Mouse (Mus musculus) bone marrow, adult 2 months (tissue): ENCODE results near the gene Kif14. TPM values are rescaled to one million over a fixed set of nuclear protein-coding genes. Genes with fewer than 3 reads are reported as not detected.
"Not testable (repeated sequence)": the region's sequence is repeated elsewhere in the genome, so short reads cannot be mapped to it uniquely, and the experiment has no call there.

Source experiments
- H3K27ac ChIP-seq: fragments of 200-500 bp; 2 replicates; pipeline ENCODE4 v1.5.1; 2012; ENCODE audit warnings: low read depth, mild to moderate bottlenecking, control low read depth, inconsistent platforms, low read length; ENCODE audit not compliant: control insufficient read depth, poor library complexity, insufficient read depth
- H3K4me1 ChIP-seq: fragments of 200-500 bp; 2 replicates; pipeline ENCODE4 v1.6.1; 2011; ENCODE audit warnings: low read length; ENCODE audit not compliant: control insufficient read depth, insufficient read depth
- H3K4me3 ChIP-seq: fragments of 200-500 bp; replicated peaks from 2 replicates; pipeline ENCODE3; 2011; ENCODE audit warnings: mild to moderate bottlenecking, low read depth, low read length, control low read depth; ENCODE audit not compliant: control insufficient read depth
- CTCF ChIP-seq: fragments of 200-500 bp; IDR thresholded peaks from 2 replicates; pipeline ENCODE4 v1.5.1; 2011; ENCODE audit warnings: low read length, control low read depth; ENCODE audit not compliant: control insufficient read depth, insufficient read depth
- POLR2A ChIP-seq: fragments of 200-500 bp; IDR thresholded peaks from 2 replicates; pipeline ENCODE4 v1.6.1; 2011; ENCODE audit warnings: low read depth, mild to moderate bottlenecking, control low read depth, low read length, borderline replicate concordance; ENCODE audit not compliant: control insufficient read depth
- WGBS: fragments of 180-500 bp; shearing (Covaris S2); methylation state at CpG from one replicate; pipeline ENCODE4 v1.1.7; 2018; 5-methylcytosine and 5-hydroxymethylcytosine counted together
- polyA plus RNA-seq: library from polyadenylated mRNA; stranded (reverse); fragments of >200 nt; gene quantifications from 2 replicates; pipeline ENCODE4 v1.2.4, GENCODE M21; 2011; ENCODE audit warnings: low replicate concordance; ENCODE audit not compliant: missing spikeins, insufficient read depth, insufficient read length

The Kif14 gene
- polyA plus RNA-seq, 1 experiment: 15.0 TPM

DNA sequence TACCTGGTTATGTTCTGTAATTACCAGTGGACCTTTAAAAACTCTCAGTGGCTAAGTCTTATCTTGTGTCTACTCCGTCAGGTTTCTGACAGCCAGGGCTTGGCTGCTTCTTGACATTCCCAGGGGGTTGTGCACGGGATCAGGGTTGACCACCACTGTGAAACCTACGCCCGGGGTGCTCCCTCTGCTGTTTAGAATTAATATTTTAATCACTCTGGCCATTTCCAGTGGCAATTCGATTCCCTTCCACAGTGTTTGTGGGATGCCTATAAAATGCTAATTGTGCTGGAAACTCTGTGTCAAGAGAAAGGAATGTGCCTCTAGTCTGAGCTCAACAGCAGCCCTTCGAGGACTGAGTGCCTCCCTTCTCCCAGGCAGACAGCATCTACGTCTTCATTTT, 89.7 kb downstream of the Kif14 start:
- WGBS: 73% methylated on average over 7 of the region's 7 CpGs
- no peak overlapping the region for H3K4me3 ChIP-seq
- H3K27ac ChIP-seq: no peak overlapping the region
- H3K4me1 ChIP-seq: no peaks in the 10 kb centered on the region
- no peak for TF ChIP-seq POLR2A
- no peak for TF ChIP-seq CTCF

GRCm38 (mm10) chr1:136556643-136557042, 90.5 kb downstream of the Kif14 start:
- WGBS: 93% methylated on average over 2 of the region's 2 CpGs
- not testable (repeated sequence) for H3K27ac ChIP-seq, H3K4me3 ChIP-seq, H3K4me1 ChIP-seq

- H3K4me1 ChIP-seq: no peaks in the 10 kb centered on the region
- no peak overlapping the region for H3K27ac ChIP-seq
- 85% methylated on average over 12 of the region's 12 CpGs for WGBS
- H3K4me3 ChIP-seq: no peak overlapping the region
- TF ChIP-seq POLR2A: no peak
Measured at GRCm38 (mm10) chr1:136557436-136557835, 91.3 kb downstream of the Kif14 start.

- WGBS: 16% methylated on average over 5 of the region's 5 CpGs
- no peak overlapping the region for H3K4me3 ChIP-seq
- no peaks in the 10 kb centered on the region for H3K4me1 ChIP-seq
- TF ChIP-seq CTCF (no peak), POLR2A (no peak)
- no peak overlapping the region for H3K27ac ChIP-seq
Measured at GRCm38 (mm10) chr1:136558762-136559161, 92.6 kb downstream of the Kif14 start.

- WGBS: 67% methylated on average over 5 of the region's 5 CpGs
- no peak for TF ChIP-seq POLR2A
- TF ChIP-seq CTCF: no peak
- Histone ChIP-seq H3K27ac (no peak overlapping the region), H3K4me3 (no peak overlapping the region), H3K4me1 (no peaks in the 10 kb centered on the region)
Measured at GRCm38 (mm10) chr1:136559284-136559683, 93.1 kb downstream of the Kif14 start.

- 83% methylated on average over 9 of the region's 9 CpGs for WGBS
- no peak overlapping the region for H3K4me3 ChIP-seq
- TF ChIP-seq CTCF (no peak), POLR2A (no peak)
- H3K4me1 ChIP-seq: no peaks in the 10 kb centered on the region
- no peak overlapping the region for H3K27ac ChIP-seq
Measured at GRCm38 (mm10) chr1:136559774-136560173, 93.6 kb downstream of the Kif14 start.

GRCm38 (mm10) chr1:136561823-136562222, 95.7 kb downstream of the Kif14 start:
- no peak overlapping the region for H3K27ac ChIP-seq
- WGBS: 77% methylated on average over 10 of the region's 10 CpGs
- TF ChIP-seq POLR2A (no peak), CTCF (no peak)
- H3K4me3 ChIP-seq: no peak overlapping the region
- no peaks in the 10 kb centered on the region for H3K4me1 ChIP-seq

DNA sequence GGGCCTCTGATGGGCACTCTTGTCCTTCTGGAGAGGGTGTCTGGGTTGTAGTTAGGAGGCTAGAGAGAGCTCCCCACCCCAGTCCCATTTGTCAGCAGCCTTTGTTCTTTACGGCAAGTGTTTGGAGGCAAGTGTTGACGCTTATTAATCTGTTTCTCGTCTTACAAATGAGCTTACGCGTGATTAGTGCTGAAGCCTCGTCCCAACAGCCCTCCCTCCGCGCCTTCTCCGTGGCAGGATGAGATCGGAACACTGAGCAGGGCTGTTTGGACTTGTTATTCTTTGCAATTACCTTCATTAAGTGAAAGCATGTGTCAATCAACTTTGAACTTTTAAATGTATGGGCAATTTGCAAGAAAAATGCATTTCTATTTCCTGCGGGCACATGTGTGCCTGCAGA, 97.0 kb downstream of the Kif14 start:
- Histone ChIP-seq H3K27ac (no peak overlapping the region), H3K4me3 (no peak overlapping the region), H3K4me1 (no peaks in the 10 kb centered on the region)
- TF ChIP-seq CTCF: no peak
- no peak for TF ChIP-seq POLR2A
- WGBS: 84% methylated on average over 11 of the region's 11 CpGs

- WGBS: 66% methylated on average over 4 of the region's 4 CpGs
- Histone ChIP-seq H3K27ac (no peak overlapping the region), H3K4me1 (no peaks in the 10 kb centered on the region), H3K4me3 (no peak overlapping the region)
- no peak for TF ChIP-seq POLR2A
Measured at GRCm38 (mm10) chr1:136564963-136565362, 98.8 kb downstream of the Kif14 start.

GRCm38 (mm10) chr1:136566386-136566785, 100.2 kb downstream of the Kif14 start:
- Histone ChIP-seq H3K4me1 (no peaks in the 10 kb centered on the region), H3K4me3 (no peak overlapping the region), H3K27ac (no peak overlapping the region)
- TF ChIP-seq CTCF (no peak), POLR2A (no peak)
- WGBS: 90% methylated on average over 5 of the region's 5 CpGs
